Mouse (Mus musculus) embryonic fibroblast, embryonic 13.5 days (primary cell): Measurements from ENCODE around the gene Acta1. TPM values are rescaled to one million over a fixed set of nuclear protein-coding genes. Genes with fewer than 3 reads are reported as not detected.

ENCODE experiments used
- H3K27ac ChIP-seq: 2 replicates; pipeline ENCODE4 v1.5.1; 2012; ENCODE audit warnings: low read length, control low read depth, inconsistent platforms; ENCODE audit not compliant: insufficient read depth
- H3K4me1 ChIP-seq: 2 replicates; pipeline ENCODE4 v1.6.1; 2011; ENCODE audit warnings: low read length; ENCODE audit not compliant: control insufficient read depth, insufficient read depth
- H3K4me3 ChIP-seq: 2 replicates; pipeline ENCODE4 v1.5.1; 2011; ENCODE audit warnings: mild to moderate bottlenecking, control low read depth, low read length; ENCODE audit not compliant: insufficient read depth
- CTCF ChIP-seq: IDR thresholded peaks from 2 replicates; pipeline ENCODE4 v1.5.1; 2011; ENCODE audit warnings: mild to moderate bottlenecking, control low read depth, low read length, moderate library complexity, borderline replicate concordance; ENCODE audit not compliant: insufficient read depth
- POLR2A ChIP-seq: IDR thresholded peaks from 2 replicates; pipeline ENCODE4 v1.6.1; 2011; ENCODE audit warnings: low read depth, mild to moderate bottlenecking, control low read depth, low read length, moderate library complexity
- polyA plus RNA-seq: library from polyadenylated mRNA; stranded (reverse); fragments of >200 nt; gene quantifications from 2 replicates; pipeline ENCODE4 v1.2.4, GENCODE M21; 2011; ENCODE audit warnings: low read depth; ENCODE audit not compliant: missing spikeins, insufficient read length

Gene Acta1
- polyA plus RNA-seq, 1 experiment, result 25.9 TPM

DNA sequence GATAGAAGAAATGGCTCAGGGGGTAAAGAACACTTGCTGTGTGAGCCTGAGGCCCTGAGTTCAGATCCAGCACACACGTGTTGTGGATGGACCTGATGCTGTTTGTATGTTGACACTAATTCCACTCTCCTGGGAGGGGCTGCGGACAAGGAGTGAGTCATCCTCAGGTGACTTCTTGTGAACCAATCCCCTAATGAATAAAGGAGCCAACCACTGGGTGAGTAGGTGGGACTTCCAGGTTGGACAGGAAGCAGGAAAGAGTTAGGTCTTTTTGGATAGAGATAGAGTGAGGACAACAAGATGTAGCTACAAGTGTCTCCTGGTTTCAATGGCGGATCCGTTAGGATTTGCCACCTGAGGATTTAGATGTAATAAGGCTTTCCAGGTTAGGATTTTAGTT is 45.2 kb downstream of the Acta1 start:
- Histone ChIP-seq H3K4me3 (no peak overlapping the region), H3K4me1 (0 out of 2 replicates have a peak, but pooled peaks cover 3% of the 10 kb centered on the region), H3K27ac (0 out of 2 replicates have a peak overlapping the region, but pooled peaks have one; percentile 8)
- TF ChIP-seq CTCF (no peak), POLR2A (no peak)

- TF ChIP-seq POLR2A (no peak), CTCF (no peak)
- H3K4me1 ChIP-seq, result 0 out of 2 replicates have a peak, but pooled peaks cover 3% of the 10 kb centered on the region
- no peak overlapping the region for H3K4me3 ChIP-seq
- no peak overlapping the region for H3K27ac ChIP-seq
These were observed 47.0 kb downstream of the Acta1 start for GRCm38 (mm10) chr8:123847546-123847945.

DNA sequence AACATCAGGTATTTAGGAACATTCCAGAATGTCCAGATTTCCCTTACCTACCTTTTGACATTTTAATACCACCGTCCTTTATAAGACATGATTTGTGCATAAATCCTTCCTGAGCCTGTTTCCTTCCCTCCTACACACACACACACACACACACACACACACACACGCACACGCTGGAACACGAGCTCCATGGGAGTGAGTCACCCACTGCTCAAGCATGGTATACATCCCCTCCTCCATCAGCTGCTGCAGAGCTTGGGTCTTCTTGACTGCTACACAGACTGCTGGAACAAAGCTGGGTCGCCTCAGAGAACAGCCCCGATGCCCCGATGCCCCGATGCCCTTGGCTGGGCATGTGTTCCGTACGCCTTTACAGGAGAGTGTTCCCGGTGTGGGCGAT is 48.0 kb downstream of the Acta1 start:
- Histone ChIP-seq H3K4me1 (0 out of 2 replicates have a peak, but pooled peaks cover 3% of the 10 kb centered on the region), H3K4me3 (no peak overlapping the region), H3K27ac (no peak overlapping the region)
- peak; percentile 19; the same call in 1 of the 2 replicates for TF ChIP-seq POLR2A
- TF ChIP-seq CTCF, result no peak

DNA sequence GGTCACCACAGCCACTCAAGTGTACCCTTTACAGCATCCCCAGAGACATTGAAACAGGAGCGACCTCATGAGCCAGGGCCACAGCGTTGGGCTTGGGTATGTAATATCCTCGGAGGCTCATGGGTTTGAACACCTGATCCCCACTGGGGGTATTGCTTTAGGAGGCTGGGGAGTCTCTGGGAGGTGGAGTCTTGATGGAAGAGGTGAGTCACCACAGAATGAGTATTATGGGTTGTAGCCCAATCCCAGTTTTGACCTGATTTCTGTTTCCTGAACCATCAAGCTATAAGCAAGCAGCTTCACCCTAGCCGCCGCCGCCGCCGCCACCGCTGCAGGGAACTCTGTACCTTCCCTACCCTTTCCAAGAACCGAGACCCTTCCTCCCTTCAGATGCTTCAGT is 48.6 kb downstream of the Acta1 start:
- no peak for TF ChIP-seq POLR2A
- TF ChIP-seq CTCF, result no peak
- H3K4me3 ChIP-seq, result no peak overlapping the region
- H3K4me1 ChIP-seq, result 0 out of 2 replicates have a peak, but pooled peaks cover 3% of the 10 kb centered on the region
- H3K27ac ChIP-seq, result no peak overlapping the region

- Histone ChIP-seq H3K4me3 (no peak overlapping the region), H3K27ac (no peak overlapping the region), H3K4me1 (0 out of 2 replicates have a peak, but pooled peaks cover 3% of the 10 kb centered on the region)
- TF ChIP-seq POLR2A (no peak), CTCF (no peak)
These were observed 49.4 kb downstream of the Acta1 start for GRCm38 (mm10) chr8:123845114-123845513.

DNA sequence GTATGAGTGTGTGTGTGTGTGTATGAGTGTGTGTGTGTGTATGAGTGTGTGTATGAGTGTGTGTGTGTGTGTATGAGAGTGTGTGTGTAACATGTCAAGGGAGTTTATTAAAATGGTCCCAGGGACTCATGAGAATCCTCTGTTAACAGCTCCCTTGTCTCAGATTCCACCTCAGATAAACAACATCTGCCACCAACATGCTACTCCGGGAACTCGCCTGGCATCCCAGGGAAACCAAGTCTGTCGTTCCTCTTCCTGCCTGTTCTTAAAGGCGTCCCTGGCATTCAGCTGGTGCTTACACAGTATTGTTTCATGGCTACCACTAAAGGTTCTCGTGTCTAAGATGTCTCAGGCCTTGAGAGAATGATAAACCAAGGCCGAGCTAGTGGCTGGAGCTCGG is 50.2 kb downstream of the Acta1 start:
- H3K4me1 ChIP-seq, result 0 out of 2 replicates have a peak, but pooled peaks cover 3% of the 10 kb centered on the region
- H3K27ac ChIP-seq, result no peak overlapping the region
- TF ChIP-seq POLR2A, result no peak
- no peak for TF ChIP-seq CTCF
- no peak overlapping the region for H3K4me3 ChIP-seq

DNA sequence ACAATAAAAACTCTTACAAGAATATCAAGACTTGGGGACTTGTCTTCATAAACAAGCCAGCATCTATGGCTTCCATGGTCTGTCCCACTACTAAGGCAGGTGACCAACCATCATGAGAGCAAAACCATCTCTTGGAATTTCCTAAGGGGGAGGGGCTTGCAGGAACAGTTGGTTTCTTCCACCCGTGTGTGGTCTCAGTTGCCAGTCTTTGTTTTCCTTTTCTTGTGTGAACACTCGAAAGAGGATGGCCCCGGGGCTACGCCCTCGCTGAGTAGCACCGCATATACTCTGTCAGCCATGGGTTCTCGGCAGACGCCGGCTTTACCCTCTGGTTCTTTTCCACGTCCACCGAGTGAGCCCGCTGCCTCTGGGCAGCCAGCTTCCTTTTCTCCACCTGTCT is 52.5 kb downstream of the Acta1 start:
- H3K4me3 ChIP-seq, result no peak overlapping the region
- H3K27ac ChIP-seq, result no peak overlapping the region
- 0 out of 2 replicates have a peak, but pooled peaks cover 3% of the 10 kb centered on the region for H3K4me1 ChIP-seq
- no peak for TF ChIP-seq POLR2A
- no peak for TF ChIP-seq CTCF

Other genes with a start within 250 kb of the Acta1 start
- 19.5 and 20.0 TPM in 2 replicates for gene Rhou, start 240.8 kb downstream of the Acta1 start, polyA plus RNA-seq
- 22.0 and 26.1 TPM in 2 replicates for gene Rab4a, start 88.8 kb downstream of the Acta1 start, polyA plus RNA-seq
- gene Ccsap, start 34.5 kb downstream of the Acta1 start, polyA plus RNA-seq, result 2.9 and 4.4 TPM in 2 replicates
- 19.5 and 22.4 TPM in 2 replicates for gene Nup133, start 54.5 kb upstream of the Acta1 start, polyA plus RNA-seq
- 16.2 and 21.4 TPM in 2 replicates for gene Abcb10, start 88.4 kb upstream of the Acta1 start, polyA plus RNA-seq
- 30.6 and 36.3 TPM in 2 replicates for gene Taf5l, start 126.6 kb upstream of the Acta1 start, polyA plus RNA-seq
- 14.6 and 15.9 TPM in 2 replicates for gene Urb2, start 126.8 kb upstream of the Acta1 start, polyA plus RNA-seq